Mouse (Mus musculus) bone marrow, adult 2 months (tissue): ENCODE results near the gene Slc39a3. TPM values are rescaled to one million over a fixed set of nuclear protein-coding genes. Genes with fewer than 3 reads are reported as not detected.
A peak's percentile ranks its signal among the peaks of the same experiment; 100 is the strongest.

Experiments used
- H3K27ac ChIP-seq: fragments of 200-500 bp; 2 replicates; pipeline ENCODE4 v1.5.1; 2012; ENCODE audit warnings: low read depth, mild to moderate bottlenecking, control low read depth, inconsistent platforms, low read length; ENCODE audit not compliant: control insufficient read depth, poor library complexity, insufficient read depth
- H3K4me1 ChIP-seq: fragments of 200-500 bp; 2 replicates; pipeline ENCODE4 v1.6.1; 2011; ENCODE audit warnings: low read length; ENCODE audit not compliant: control insufficient read depth, insufficient read depth
- H3K4me3 ChIP-seq: fragments of 200-500 bp; replicated peaks from 2 replicates; pipeline ENCODE3; 2011; ENCODE audit warnings: mild to moderate bottlenecking, low read depth, low read length, control low read depth; ENCODE audit not compliant: control insufficient read depth
- CTCF ChIP-seq: fragments of 200-500 bp; IDR thresholded peaks from 2 replicates; pipeline ENCODE4 v1.5.1; 2011; ENCODE audit warnings: low read length, control low read depth; ENCODE audit not compliant: control insufficient read depth, insufficient read depth
- POLR2A ChIP-seq: fragments of 200-500 bp; IDR thresholded peaks from 2 replicates; pipeline ENCODE4 v1.6.1; 2011; ENCODE audit warnings: low read depth, mild to moderate bottlenecking, control low read depth, low read length, borderline replicate concordance; ENCODE audit not compliant: control insufficient read depth
- WGBS: fragments of 180-500 bp; shearing (Covaris S2); methylation state at CpG from one replicate; pipeline ENCODE4 v1.1.7; 2018; 5-methylcytosine and 5-hydroxymethylcytosine counted together
- polyA plus RNA-seq: library from polyadenylated mRNA; stranded (reverse); fragments of >200 nt; gene quantifications from 2 replicates; pipeline ENCODE4 v1.2.4, GENCODE M21; 2011; ENCODE audit warnings: low replicate concordance; ENCODE audit not compliant: missing spikeins, insufficient read depth, insufficient read length

Slc39a3 gene
- polyA plus RNA-seq, 1 experiment, result 3.9 TPM

- WGBS, result 60% methylated on average over 6 of the region's 6 CpGs
- TF ChIP-seq POLR2A, result no peak
- TF ChIP-seq CTCF, result no peak
- no peak overlapping the region for H3K4me3 ChIP-seq
- H3K4me1 ChIP-seq, result peaks cover 2% of the 10 kb centered on the region; the same call in 1 of the 2 replicates
- H3K27ac ChIP-seq, result no peak overlapping the region
Measured at GRCm38 (mm10) chr10:81019687-81020086, 17.5 kb downstream of the Slc39a3 start.

DNA sequence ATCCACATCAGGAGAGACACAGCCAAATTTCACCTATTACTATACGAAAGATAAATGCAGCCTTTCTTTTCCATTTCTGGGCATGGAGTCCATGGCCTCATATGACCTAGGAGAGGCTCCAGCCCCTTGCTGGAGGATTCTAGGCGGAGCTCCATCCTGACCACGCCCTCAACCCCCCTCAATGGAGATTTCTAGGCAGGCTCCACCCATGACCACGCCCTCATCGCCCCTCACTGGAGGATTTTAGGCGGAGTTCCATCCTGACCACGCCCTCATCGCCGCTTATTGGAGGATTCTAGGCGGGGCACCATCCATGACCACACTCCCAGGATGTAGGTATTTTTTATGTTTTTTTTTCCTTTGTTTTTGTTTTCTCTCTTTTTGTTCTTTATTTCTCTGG lies 18.9 kb downstream of the Slc39a3 start:
- Histone ChIP-seq H3K4me3 (no peak overlapping the region), H3K4me1 (peaks cover 2% of the 10 kb centered on the region; the same call in 1 of the 2 replicates), H3K27ac (no peak overlapping the region)
- WGBS, result 42% methylated on average over 10 of the region's 10 CpGs
- TF ChIP-seq CTCF, result no peak
- TF ChIP-seq POLR2A, result no peak

DNA sequence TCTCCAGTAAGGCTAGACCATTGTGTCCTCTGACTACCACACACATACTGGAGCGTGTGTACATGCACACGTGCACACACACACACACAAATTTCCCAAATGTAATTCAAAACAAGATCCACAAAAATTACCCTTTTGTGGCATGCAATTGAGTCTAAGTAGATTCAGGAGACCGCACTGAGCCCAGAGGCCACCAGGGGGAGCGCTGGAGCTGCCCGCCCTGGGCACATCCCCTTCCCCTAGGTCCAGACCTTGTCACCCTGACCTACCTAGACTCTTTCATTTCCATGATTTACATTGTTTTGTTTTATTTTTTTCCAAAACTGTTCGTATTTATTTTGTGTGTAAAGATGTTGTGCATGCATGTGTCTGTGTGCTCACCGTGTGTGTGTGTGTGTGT lies 20.6 kb downstream of the Slc39a3 start:
- Histone ChIP-seq H3K27ac (no peak overlapping the region), H3K4me3 (no peak overlapping the region), H3K4me1 (peaks cover 2% of the 10 kb centered on the region; the same call in 1 of the 2 replicates)
- 5% methylated on average over 7 of the region's 7 CpGs for WGBS
- TF ChIP-seq CTCF, result peak; percentile 81
- no peak for TF ChIP-seq POLR2A

DNA sequence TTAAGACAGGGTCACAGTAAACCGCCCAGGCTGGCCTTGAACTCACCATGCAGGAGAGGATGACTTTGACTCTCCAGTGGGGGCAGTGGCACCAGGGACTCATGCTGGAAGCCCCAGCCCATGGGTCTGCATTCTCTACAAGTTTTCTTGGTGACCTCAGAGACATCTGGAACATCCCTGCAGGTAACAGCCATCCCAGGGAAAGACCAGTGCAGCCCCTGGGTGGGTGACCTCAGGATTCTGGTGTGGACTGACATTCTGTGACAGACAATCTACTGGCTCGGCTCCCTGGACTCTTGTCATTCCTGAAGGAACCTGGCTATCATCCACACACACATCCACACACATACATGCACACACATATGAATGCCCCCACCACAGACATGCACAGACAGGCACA lies 21.6 kb downstream of the Slc39a3 start:
- WGBS, result 80% methylated on average over 2 of the region's 2 CpGs
- no peak overlapping the region for H3K27ac ChIP-seq
- no peak for TF ChIP-seq POLR2A
- TF ChIP-seq CTCF, result no peak
- H3K4me1 ChIP-seq, result peaks cover 2% of the 10 kb centered on the region; the same call in 1 of the 2 replicates
- no peak overlapping the region for H3K4me3 ChIP-seq

DNA sequence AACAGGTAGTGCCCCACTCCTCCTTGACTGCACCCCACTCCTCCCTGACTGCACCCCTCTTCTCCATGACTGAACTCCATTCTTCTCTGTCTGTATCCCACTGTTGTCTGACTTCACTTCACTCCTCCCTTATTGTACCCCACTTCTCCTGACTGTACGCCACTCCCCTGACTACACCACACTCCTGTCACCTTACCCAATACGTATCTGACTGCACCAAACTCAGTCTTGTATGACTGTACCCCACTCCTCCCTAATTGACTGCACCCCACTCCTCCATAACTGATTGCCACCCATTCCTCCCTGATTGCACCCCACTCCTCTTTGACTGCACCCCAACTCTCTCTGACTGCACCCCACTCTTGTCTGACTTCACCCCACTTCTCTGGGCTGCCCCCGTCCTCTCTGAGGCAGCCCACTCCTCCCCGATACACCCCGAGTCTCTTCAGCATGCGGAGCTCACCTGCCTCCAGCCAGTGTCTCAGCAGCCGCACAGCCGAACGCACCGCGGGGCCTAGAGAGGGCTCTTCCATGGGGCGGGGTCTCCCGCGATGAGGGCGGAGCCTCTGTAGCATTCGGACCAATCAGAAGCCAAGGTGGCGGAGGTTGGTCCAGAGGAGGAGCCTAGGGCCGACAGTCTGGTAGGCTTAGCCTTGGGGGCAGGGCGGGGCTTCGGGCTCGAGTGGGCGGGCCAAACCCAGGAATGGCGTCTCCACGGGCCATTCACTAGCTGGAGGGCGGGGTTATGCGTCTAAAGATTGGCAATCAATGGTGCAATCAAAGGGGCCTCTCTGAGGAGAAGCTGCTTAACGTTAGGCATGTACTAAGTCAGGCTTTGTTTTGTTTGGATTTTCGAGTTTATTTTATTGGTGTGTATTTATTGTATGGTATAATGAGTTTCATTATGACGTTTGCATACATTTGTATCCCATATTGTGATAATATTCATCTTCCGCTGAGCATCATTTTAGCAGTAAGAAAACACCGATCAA lies 22.5 kb downstream of the Slc39a3 start, which contains the start of gene Gng7:
Gng7 (minus strand) TSS at position 553 of the 992 bp plus-strand sequence.
- Histone ChIP-seq H3K27ac (no peak within 1 kb of the TSS), H3K4me1 (peaks cover 5% of the 10 kb centered on the region), H3K4me3 (peak within 1 kb of the TSS; percentile 44)
- WGBS, result 10% methylated on average over 31 of the region's 31 CpGs
- TF ChIP-seq POLR2A (no peak), CTCF (no peak)

DNA sequence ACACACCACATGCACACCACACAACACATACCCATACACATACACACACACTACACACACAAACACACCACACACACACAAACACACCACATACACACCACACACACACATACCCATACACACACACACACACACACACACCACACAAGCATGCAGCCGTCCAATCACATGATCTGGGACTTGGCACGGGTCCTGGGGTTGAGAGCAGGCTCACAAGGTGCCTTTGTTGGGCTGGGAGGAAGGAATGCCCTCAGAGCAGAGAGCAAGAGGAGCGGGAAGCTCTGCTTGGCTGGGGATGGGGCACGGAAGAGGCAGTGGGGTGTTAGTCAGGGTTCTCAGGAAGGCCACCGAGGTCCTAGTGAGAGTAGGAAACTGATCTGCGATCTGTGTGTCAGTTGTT lies 26.4 kb downstream of the Slc39a3 start:
- peaks cover 5% of the 10 kb centered on the region for H3K4me1 ChIP-seq
- H3K4me3 ChIP-seq, result no peak overlapping the region
- TF ChIP-seq CTCF (no peak), POLR2A (no peak)
- H3K27ac ChIP-seq, result no peak overlapping the region
- WGBS, result 70% methylated on average over 6 of the region's 6 CpGs

- WGBS, result 43% methylated on average over 7 of the region's 7 CpGs
- TF ChIP-seq POLR2A (no peak), CTCF (no peak)
- Histone ChIP-seq H3K27ac (no peak overlapping the region), H3K4me1 (peaks cover 3% of the 10 kb centered on the region), H3K4me3 (no peak overlapping the region)
Measured at GRCm38 (mm10) chr10:81007240-81007639, 30.0 kb downstream of the Slc39a3 start.

DNA sequence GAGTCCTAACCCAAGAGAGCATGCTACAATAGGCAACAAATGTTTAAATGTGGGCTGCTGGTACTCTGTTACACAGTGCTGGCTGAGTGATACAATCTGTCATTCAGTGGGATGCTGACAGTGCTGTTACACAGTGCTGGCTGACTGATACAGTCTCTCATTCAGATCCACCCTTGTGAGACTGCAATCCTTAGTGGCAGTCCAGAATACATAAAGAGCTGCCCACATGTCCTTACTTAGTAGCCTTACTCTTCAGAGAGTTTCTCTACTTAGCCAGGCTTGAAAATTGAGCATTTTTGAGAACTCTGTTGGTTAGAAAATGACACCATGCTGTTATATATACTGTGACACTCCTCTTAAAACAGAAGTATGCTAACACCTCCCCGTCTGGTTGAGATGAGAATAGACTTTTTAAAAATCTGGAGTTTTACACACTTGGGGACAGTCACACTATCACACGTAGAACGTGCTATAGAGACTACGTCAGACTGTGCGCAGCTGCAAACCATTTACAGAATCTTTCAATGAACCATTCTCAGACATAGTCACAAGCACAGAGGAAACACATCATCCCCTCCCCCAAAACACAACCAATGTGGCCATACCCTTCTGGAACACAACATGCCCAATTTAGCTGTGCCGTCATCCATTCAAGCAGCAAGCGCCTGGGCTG lies 31.1 kb downstream of the Slc39a3 start:
- TF ChIP-seq POLR2A (no peak), CTCF (no peak)
- 87% methylated on average over 7 of the region's 7 CpGs for WGBS
- Histone ChIP-seq H3K27ac (no peak overlapping the region), H3K4me1 (peaks cover 3% of the 10 kb centered on the region), H3K4me3 (no peak overlapping the region)

GRCm38 (mm10) chr10:81001161-81001560 lies 36.1 kb downstream of the Slc39a3 start:
- Histone ChIP-seq H3K27ac (no peak overlapping the region), H3K4me3 (no peak overlapping the region), H3K4me1 (no peaks in the 10 kb centered on the region; the same call in 1 of the 2 replicates)
- WGBS, result 77% methylated on average over 10 of the region's 10 CpGs
- no peak for TF ChIP-seq CTCF
- no peak for TF ChIP-seq POLR2A
